Mouse (Mus musculus): ENCODE results near the gene Gm20388. TPM values are rescaled to one million over a fixed set of nuclear protein-coding genes. Genes with fewer than 3 reads are reported as not detected.

Gene Gm20388
- polyA plus RNA-seq, 2 experiments: 8.5 TPM; not detected in 1

DNA sequence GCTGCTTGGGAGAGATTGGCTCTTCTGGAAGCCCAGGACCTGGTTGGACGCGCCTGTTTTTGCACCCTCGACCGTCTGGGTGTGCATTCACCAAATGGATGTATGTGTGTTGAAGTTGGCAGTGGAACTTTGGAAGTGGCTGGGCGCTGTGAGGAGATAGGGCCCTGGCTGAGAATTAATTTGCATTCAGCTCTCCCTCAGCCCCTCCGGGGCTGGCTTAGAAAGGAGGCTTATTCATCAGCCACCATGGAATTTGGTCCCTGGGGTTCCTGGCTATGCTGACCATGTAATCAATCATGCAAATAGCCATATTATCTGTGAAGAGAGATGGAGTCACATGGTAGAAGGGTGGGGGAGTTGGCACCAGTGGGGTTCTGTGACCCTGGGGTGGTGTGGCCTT is 1102.7 kb downstream of the Gm20388 start:
- Histone ChIP-seq H3K4me2 (ENCODE audit: low read depth) (no peak overlapping the region), H3K27ac (no peak overlapping the region), H3K36me3 (replicated peaks; ENCODE audit: control insufficient read depth, insufficient read depth, low read depth) (no peaks in the 10 kb centered on the region), H3K9me3 (ENCODE audit: control insufficient read depth, low read length) (no peaks in the 10 kb centered on the region), H3K4me3 (ENCODE audit: insufficient read depth in 1 of 2, low read depth in 2 of 2, low read length in 2 of 2) (no peak overlapping the region), H3K27me3 (ENCODE audit: control insufficient read depth, insufficient read depth, low read length) (no peaks in the 10 kb centered on the region), H3K4me1 (replicated peaks; ENCODE audit: control insufficient read depth in 2 of 2, insufficient read depth in 2 of 2, low read length in 1 of 2) (no peaks in the 10 kb centered on the region), H3K9ac (replicated peaks) (no peak overlapping the region)
- ATAC-seq (ENCODE audit: insufficient read depth): no peak
- 53% methylated on average over 6 of the region's 6 CpGs for WGBS (ENCODE audit: insufficient replicate concordance)
- DNase-seq (ENCODE audit: low read depth in 3 of 3, low spot score in 3 of 3): no peak
- TF ChIP-seq EP300 (IDR thresholded peaks at IDR 0.05; ENCODE audit: low read depth): no peak
- no peak for TF ChIP-seq CTCF (IDR thresholded peaks at IDR 0.05; ENCODE audit: low read depth)

DNA sequence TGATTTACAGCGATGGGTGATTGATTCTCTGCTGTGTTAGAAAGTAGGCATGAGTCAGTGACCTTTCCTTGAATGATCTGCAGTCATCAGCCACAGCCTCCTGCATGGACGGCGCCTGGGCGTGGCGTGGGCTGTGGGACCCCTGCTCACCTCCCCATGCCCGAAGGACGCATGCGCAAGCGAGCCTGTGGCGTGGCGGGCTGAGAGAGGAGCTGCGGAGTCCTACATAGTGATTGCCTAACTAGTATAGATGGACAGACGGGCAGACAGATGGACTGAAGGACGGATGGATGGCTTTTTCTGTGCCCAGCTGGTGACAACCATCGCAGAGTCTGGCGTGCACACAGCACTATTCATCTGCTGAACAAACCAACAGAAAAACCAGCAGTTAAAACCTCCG is 1106.0 kb downstream of the Gm20388 start:
- Histone ChIP-seq H3K4me1 (replicated peaks; ENCODE audit: control insufficient read depth in 2 of 2, insufficient read depth in 2 of 2, low read length in 1 of 2) (no peaks in the 10 kb centered on the region), H3K4me2 (ENCODE audit: low read depth) (no peak overlapping the region), H3K27ac (no peak overlapping the region), H3K9me3 (ENCODE audit: control insufficient read depth, low read length) (no peaks in the 10 kb centered on the region), H3K36me3 (replicated peaks; ENCODE audit: control insufficient read depth, insufficient read depth, low read depth) (no peaks in the 10 kb centered on the region), H3K9ac (replicated peaks) (no peak overlapping the region), H3K27me3 (ENCODE audit: control insufficient read depth, insufficient read depth, low read length) (no peaks in the 10 kb centered on the region), H3K4me3 (ENCODE audit: insufficient read depth in 1 of 2, low read depth in 2 of 2, low read length in 2 of 2) (no peak overlapping the region)
- WGBS (ENCODE audit: insufficient replicate concordance): 67% methylated on average over 17 of the region's 17 CpGs
- TF ChIP-seq CTCF (IDR thresholded peaks at IDR 0.05; ENCODE audit: low read depth): no peak
- no peak for TF ChIP-seq EP300 (IDR thresholded peaks at IDR 0.05; ENCODE audit: low read depth)
- ATAC-seq (ENCODE audit: insufficient read depth) (no peak), DNase-seq (ENCODE audit: low read depth in 3 of 3, low spot score in 3 of 3) (no peak)

DNA sequence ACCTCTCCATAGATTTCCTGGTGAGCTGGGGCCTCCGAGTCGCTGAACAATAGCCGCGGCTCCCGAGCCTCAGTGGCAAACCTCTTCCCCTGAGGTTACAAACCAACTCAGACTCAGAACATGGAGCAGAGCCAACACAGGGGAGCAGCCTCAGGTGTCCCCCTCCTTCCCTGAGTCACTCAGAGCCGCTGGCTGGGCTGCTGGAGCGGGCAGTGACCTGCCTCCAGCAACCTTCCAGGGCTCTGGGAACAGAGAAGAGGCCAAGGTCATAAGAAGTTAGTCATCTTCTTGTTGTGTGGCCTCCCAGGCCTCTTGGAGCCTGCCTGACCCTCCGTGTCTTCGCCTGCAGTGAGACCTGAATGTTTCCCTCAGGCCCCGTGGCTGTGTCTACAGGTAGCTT is 1107.6 kb downstream of the Gm20388 start:
- Histone ChIP-seq H3K27me3 (ENCODE audit: control insufficient read depth, insufficient read depth, low read length) (no peaks in the 10 kb centered on the region; the same call in 1 of the 2 replicates), H3K27ac (no peak overlapping the region), H3K4me2 (ENCODE audit: low read depth) (no peak overlapping the region), H3K4me1 (replicated peaks; ENCODE audit: control insufficient read depth in 2 of 2, insufficient read depth in 2 of 2, low read length in 1 of 2) (no peaks in the 10 kb centered on the region), H3K4me3 (ENCODE audit: insufficient read depth in 1 of 2, low read depth in 2 of 2, low read length in 2 of 2) (no peak overlapping the region), H3K36me3 (replicated peaks; ENCODE audit: control insufficient read depth, insufficient read depth, low read depth) (no peaks in the 10 kb centered on the region), H3K9ac (replicated peaks) (no peak overlapping the region), H3K9me3 (ENCODE audit: control insufficient read depth, low read length) (no peaks in the 10 kb centered on the region)
- ATAC-seq (ENCODE audit: insufficient read depth) (no peak), DNase-seq (ENCODE audit: low read depth in 3 of 3, low spot score in 3 of 3) (no peak)
- 44% methylated on average over 9 of the region's 10 CpGs for WGBS (ENCODE audit: insufficient replicate concordance)
- no peak for TF ChIP-seq EP300 (IDR thresholded peaks at IDR 0.05; ENCODE audit: low read depth)
- no peak for TF ChIP-seq CTCF (IDR thresholded peaks at IDR 0.05; ENCODE audit: low read depth)

DNA sequence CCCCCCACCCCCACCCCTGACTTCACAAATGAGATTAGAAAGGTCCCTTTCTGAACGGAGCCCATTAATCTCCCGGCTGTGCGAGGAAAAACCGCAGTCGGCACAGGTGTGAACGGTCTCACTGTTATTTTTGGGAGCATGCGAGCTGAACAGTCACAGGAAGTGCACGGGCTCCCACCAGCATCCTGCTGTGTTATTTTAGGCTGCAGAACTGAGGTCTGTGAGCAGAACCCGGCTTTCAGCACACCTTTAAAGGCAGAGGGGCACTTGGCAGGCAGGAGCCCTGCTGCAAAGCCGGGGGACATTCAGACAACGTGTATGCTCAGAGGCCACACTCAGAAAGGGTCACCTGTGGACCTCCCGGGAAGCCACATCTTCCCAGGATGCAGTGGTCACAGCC is 1110.8 kb downstream of the Gm20388 start:
- TF ChIP-seq EP300 (IDR thresholded peaks at IDR 0.05; ENCODE audit: low read depth) (no peak), CTCF (IDR thresholded peaks at IDR 0.05; ENCODE audit: low read depth) (no peak)
- H3K27me3 ChIP-seq (ENCODE audit: control insufficient read depth, insufficient read depth, low read length): no peaks in the 10 kb centered on the region; the same call in none of the 2 replicates
- no peak overlapping the region for H3K9ac ChIP-seq (replicated peaks)
- no peaks in the 10 kb centered on the region for H3K4me1 ChIP-seq (replicated peaks; ENCODE audit: control insufficient read depth in 2 of 2, insufficient read depth in 2 of 2, low read length in 1 of 2)
- ATAC-seq (ENCODE audit: insufficient read depth): no peak
- 25% methylated on average over 12 of the region's 12 CpGs for WGBS (ENCODE audit: insufficient replicate concordance)
- no peak for DNase-seq (ENCODE audit: low read depth in 3 of 3, low spot score in 3 of 3)
- no peaks in the 10 kb centered on the region for H3K36me3 ChIP-seq (replicated peaks; ENCODE audit: control insufficient read depth, insufficient read depth, low read depth)
- no peak overlapping the region for H3K4me2 ChIP-seq (ENCODE audit: low read depth)
- H3K27ac ChIP-seq: no peak overlapping the region
- no peak overlapping the region for H3K4me3 ChIP-seq (ENCODE audit: insufficient read depth in 1 of 2, low read depth in 2 of 2, low read length in 2 of 2)
- H3K9me3 ChIP-seq (ENCODE audit: control insufficient read depth, low read length): no peaks in the 10 kb centered on the region

DNA sequence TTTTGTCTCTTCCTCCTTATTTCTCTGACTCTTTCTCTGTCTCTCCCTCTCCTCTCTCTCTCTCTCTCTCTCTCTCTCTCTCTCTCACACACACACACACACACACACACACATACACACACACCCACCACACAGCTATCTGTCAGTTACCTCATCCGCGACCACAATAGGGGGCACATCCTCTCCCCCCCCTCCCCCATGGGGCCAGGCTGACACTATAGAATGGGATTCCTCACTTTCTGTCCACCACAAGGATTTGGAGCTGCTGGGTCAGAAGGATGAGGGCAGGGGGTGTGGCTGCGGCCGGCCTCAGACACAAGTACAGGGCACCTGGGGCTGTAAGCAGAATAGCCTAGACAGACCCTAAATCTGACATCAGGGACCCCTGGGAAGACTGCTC is 1112.4 kb downstream of the Gm20388 start:
- Histone ChIP-seq H3K4me3 (ENCODE audit: insufficient read depth in 1 of 2, low read depth in 2 of 2, low read length in 2 of 2) (no peak overlapping the region), H3K4me2 (ENCODE audit: low read depth) (no peak overlapping the region), H3K27ac (no peak overlapping the region), H3K36me3 (replicated peaks; ENCODE audit: control insufficient read depth, insufficient read depth, low read depth) (no peaks in the 10 kb centered on the region), H3K27me3 (ENCODE audit: control insufficient read depth, insufficient read depth, low read length) (no peaks in the 10 kb centered on the region; the same call in none of the 2 replicates), H3K4me1 (replicated peaks; ENCODE audit: control insufficient read depth in 2 of 2, insufficient read depth in 2 of 2, low read length in 1 of 2) (no peaks in the 10 kb centered on the region), H3K9ac (replicated peaks) (no peak overlapping the region), H3K9me3 (ENCODE audit: control insufficient read depth, low read length) (no peaks in the 10 kb centered on the region)
- WGBS (ENCODE audit: insufficient replicate concordance): 66% methylated on average over 4 of the region's 4 CpGs
- no peak for TF ChIP-seq CTCF (IDR thresholded peaks at IDR 0.05; ENCODE audit: low read depth)
- TF ChIP-seq EP300 (IDR thresholded peaks at IDR 0.05; ENCODE audit: low read depth): no peak
- ATAC-seq (ENCODE audit: insufficient read depth): no peak
- DNase-seq (ENCODE audit: low read depth in 3 of 3, low spot score in 3 of 3): no peak

All from liver, embryonic 14.5 days (tissue).